Comparison of ENCODE assay signal across 15 mouse cellular contexts in the genomic region with DNA sequence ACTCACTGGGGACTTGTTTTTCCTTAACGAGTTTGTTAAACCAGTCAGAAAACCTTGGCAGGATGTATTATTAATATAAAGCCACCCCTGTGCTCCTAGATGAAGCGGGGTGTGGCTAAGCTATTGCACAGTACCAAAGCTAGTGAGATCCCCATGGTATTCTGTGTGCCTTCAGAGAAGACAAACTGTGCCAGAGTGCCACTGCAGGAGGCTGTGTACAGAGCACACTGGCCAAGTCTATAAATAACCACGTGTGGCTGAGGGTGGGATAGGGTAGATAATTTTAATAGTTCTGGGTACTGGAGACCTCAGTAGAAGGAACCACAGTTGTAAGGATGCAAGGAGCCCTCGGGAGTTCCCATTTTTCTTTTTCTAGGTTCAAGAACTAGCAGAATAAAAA. TPM values are rescaled to one million over a fixed set of nuclear protein-coding genes. Genes with fewer than 3 reads are reported as not detected.
DNase-seq lines count a peak whose midpoint lies in the region; ATAC-seq lines count a peak whose summit lies in the region.
"Had no signal": no experiment of that assay in that cellular context is flagged by ENCODE, and none has a peak within 500 bp of the region (broad histone marks: within the 10 kb centered on the region; RNA-seq: fewer than 3 reads in every experiment).

No protein-coding gene starts in this region.

- intact Hi-C loops in heart, postnatal 25 days (cut with DNase I): no loop called here

- 55% methylated on average over 4 of the region's 4 CpGs for WGBS in midbrain, embryonic 14.5 days
- WGBS in midbrain, embryonic 13.5 days: 68% methylated on average over 4 of the region's 4 CpGs
- 63% methylated on average over 4 of the region's 4 CpGs for WGBS in heart, embryonic 10.5 days
- WGBS in limb, embryonic 15.5 days: 42% methylated on average over 4 of the region's 4 CpGs

- no peak overlapping the region for H3K4me2 ChIP-seq in midbrain, embryonic 14.5 days (ENCODE audit: low read length)
- no peak overlapping the region for H3K4me2 ChIP-seq in midbrain, embryonic 13.5 days (replicated peaks)
- H3K4me2 ChIP-seq in limb, embryonic 15.5 days: no peak overlapping the region
- H3K4me2 ChIP-seq: embryonic facial prominence, embryonic 13.5 days had no signal

- H3K9me3 ChIP-seq in midbrain, embryonic 14.5 days (ENCODE audit: control insufficient read depth, low read length): no peaks in the 10 kb centered on the region
- no peaks in the 10 kb centered on the region for H3K9me3 ChIP-seq in midbrain, embryonic 13.5 days
- H3K9me3 ChIP-seq in heart, embryonic 10.5 days: no peaks in the 10 kb centered on the region
- H3K9me3 ChIP-seq in limb, embryonic 15.5 days: no peaks in the 10 kb centered on the region
- H3K9me3 ChIP-seq: embryonic facial prominence, embryonic 13.5 days had no signal

- no peaks in the 10 kb centered on the region for H3K36me3 ChIP-seq in midbrain, embryonic 14.5 days (ENCODE audit: control insufficient read depth, insufficient read depth, low read length)
- H3K36me3 ChIP-seq in midbrain, embryonic 13.5 days: no peaks in the 10 kb centered on the region
- no peaks in the 10 kb centered on the region for H3K36me3 ChIP-seq in heart, embryonic 10.5 days
- H3K36me3 ChIP-seq in limb, embryonic 15.5 days: no peaks in the 10 kb centered on the region
- H3K36me3 ChIP-seq: embryonic facial prominence, embryonic 13.5 days had no signal

- no peak overlapping the region for H3K4me3 ChIP-seq in midbrain, embryonic 14.5 days (replicated peaks; ENCODE audit: low read depth, low read length)
- no peak overlapping the region for H3K4me3 ChIP-seq in midbrain, embryonic 13.5 days (replicated peaks)
- H3K4me3 ChIP-seq in heart, embryonic 10.5 days: no peak overlapping the region
- H3K4me3 ChIP-seq in limb, embryonic 15.5 days: no peak overlapping the region
- H3K4me3 ChIP-seq: embryonic facial prominence, embryonic 13.5 days had no signal

- DNase-seq in heart, adult 18-20 months: peak; percentile 44 to 64
- no peak for DNase-seq in heart, postnatal 25 days (ENCODE audit: low spot score)
- peak; percentile 23 for DNase-seq in midbrain, embryonic 14.5 days
- peak; percentile 28 for DNase-seq in heart, embryonic 10.5 days (ENCODE audit: low spot score)
- DNase-seq: cerebellum, adult 2 months; kidney, adult 18-20 months; thymus, adult 18-20 months had no signal

- peaks cover 3% of the 10 kb centered on the region for H3K4me1 ChIP-seq in midbrain, embryonic 14.5 days (ENCODE audit: control insufficient read depth, insufficient read depth, low read length)
- peaks cover 10% of the 10 kb centered on the region for H3K4me1 ChIP-seq in midbrain, embryonic 13.5 days (replicated peaks)
- no peaks in the 10 kb centered on the region for H3K4me1 ChIP-seq in heart, embryonic 10.5 days
- H3K4me1 ChIP-seq in limb, embryonic 15.5 days: 0 out of 2 replicates have a peak, but pooled peaks cover 5% of the 10 kb centered on the region

- H3K27ac ChIP-seq in midbrain, embryonic 14.5 days (replicated peaks; ENCODE audit: low read depth, low read length): no peak overlapping the region
- no peak overlapping the region for H3K27ac ChIP-seq in midbrain, embryonic 13.5 days
- no peak overlapping the region for H3K27ac ChIP-seq in heart, embryonic 10.5 days
- no peak overlapping the region; the same call in 1 of the 2 replicates for H3K27ac ChIP-seq in limb, embryonic 15.5 days
- H3K27ac ChIP-seq: embryonic facial prominence, embryonic 13.5 days; macrophage had no signal

- no peaks in the 10 kb centered on the region for H3K27me3 ChIP-seq in midbrain, embryonic 14.5 days (ENCODE audit: control insufficient read depth, insufficient read depth, low read length)
- no peaks in the 10 kb centered on the region for H3K27me3 ChIP-seq in midbrain, embryonic 13.5 days
- H3K27me3 ChIP-seq in heart, embryonic 10.5 days (ENCODE audit: insufficient read depth, poor library complexity, severe bottlenecking): no peaks in the 10 kb centered on the region
- no peaks in the 10 kb centered on the region for H3K27me3 ChIP-seq in limb, embryonic 15.5 days
- H3K27me3 ChIP-seq: CH12.LX; embryonic facial prominence, embryonic 13.5 days had no signal

- ATAC-seq in midbrain, embryonic 14.5 days (ENCODE audit: low FRiP score, low TSS enrichment): peak; percentile 63
- no peak for ATAC-seq in midbrain, embryonic 13.5 days
- peak; percentile 69; the same call in 1 of the 2 replicates for ATAC-seq in limb, embryonic 15.5 days (ENCODE audit: insufficient number of reproducible peaks, low FRiP score, low TSS enrichment, low read depth)
- ATAC-seq in frontal cortex, adult (ENCODE audit: low TSS enrichment): no peak
- no peak for ATAC-seq in megakaryocyte, adult 5-6 weeks (ENCODE audit: poor library complexity, severe bottlenecking)
- ATAC-seq: forebrain, embryonic 16.5 days had no signal

- no peak overlapping the region for H3K9ac ChIP-seq in midbrain, embryonic 14.5 days (replicated peaks; ENCODE audit: low read length)
- no peak overlapping the region for H3K9ac ChIP-seq in midbrain, embryonic 13.5 days (replicated peaks)
- no peak overlapping the region for H3K9ac ChIP-seq in limb, embryonic 15.5 days
- H3K9ac ChIP-seq: embryonic facial prominence, embryonic 13.5 days had no signal

RNA-seq across cellular contexts. Expression of gene Prpf4b, which starts 54.7 kb away (rescaled TPM):
- 10 to 100 TPM; 26.7 to 30.0 TPM for total RNA-seq in heart, adult 18-20 months (2021)
- total RNA-seq in heart, postnatal 25 days (2021): 10 to 100 TPM; 31.1 to 36.0 TPM
- 74.1 and 83.8 TPM in 2 replicates for polyA plus RNA-seq in midbrain, embryonic 14.5 days (2014; fragmentation: Nextera tagmentation; extraction: Ambion mirVana)
- polyA plus RNA-seq in midbrain, embryonic 13.5 days (2015; fragmentation: Nextera tagmentation; extraction: Ambion mirVana): 80.2 and 80.9 TPM in 2 replicates
- 49.1 and 55.1 TPM in 2 replicates for polyA plus RNA-seq in heart, embryonic 10.5 days (2016; fragmentation: Nextera tagmentation; extraction: Ambion mirVana)
- 68.7 and 73.2 TPM in 2 replicates for polyA plus RNA-seq in limb, embryonic 15.5 days (2015; fragmentation: Nextera tagmentation; extraction: Ambion mirVana)
- 79.1 and 89.2 TPM in 2 replicates for total RNA-seq in megakaryocyte, adult 5-6 weeks (2015)
- total RNA-seq in megakaryocyte, adult 5-6 weeks (2017): 94.9 and 116 TPM in 2 replicates

Comparison
In these comparisons a context has a peak if more than half of its experiments do, and no peak if none do; other contexts are left out.
1. ATAC-seq: peak in midbrain, embryonic 14.5 days (single experiment) and limb, embryonic 15.5 days (single experiment); none in midbrain, embryonic 13.5 days (single experiment), frontal cortex, adult (single experiment) and megakaryocyte, adult 5-6 weeks (single experiment).